Mouse (Mus musculus) thymus, postnatal 14 days (tissue): ENCODE data around the gene Tceal3.
A peak's percentile ranks its signal among the peaks of the same experiment; 100 is the strongest.
"Not testable (repeated sequence)": the region's sequence is repeated elsewhere in the genome, so short reads cannot be mapped to it uniquely, and the experiment has no call there.

ENCODE experiments used
- DNase-seq: peaks from one replicate; pipeline ENCODE4 v3.0.0; 2021

The Tceal3 gene

GRCm38 (mm10) chrX:136707446-136708167, 117.0 kb downstream of the Tceal3 start, which contains the start of gene Tceal1:
Gene Tceal1 (plus strand): TSS chrX:136707982.
- no peak for DNase-seq

- peak; percentile 30 for DNase-seq
These were observed 117.6 kb downstream of the Tceal3 start for GRCm38 (mm10) chrX:136708168-136708681.

GRCm38 (mm10) chrX:136708782-136709181, 118.1 kb downstream of the Tceal3 start:
- DNase-seq, result no peak

DNA sequence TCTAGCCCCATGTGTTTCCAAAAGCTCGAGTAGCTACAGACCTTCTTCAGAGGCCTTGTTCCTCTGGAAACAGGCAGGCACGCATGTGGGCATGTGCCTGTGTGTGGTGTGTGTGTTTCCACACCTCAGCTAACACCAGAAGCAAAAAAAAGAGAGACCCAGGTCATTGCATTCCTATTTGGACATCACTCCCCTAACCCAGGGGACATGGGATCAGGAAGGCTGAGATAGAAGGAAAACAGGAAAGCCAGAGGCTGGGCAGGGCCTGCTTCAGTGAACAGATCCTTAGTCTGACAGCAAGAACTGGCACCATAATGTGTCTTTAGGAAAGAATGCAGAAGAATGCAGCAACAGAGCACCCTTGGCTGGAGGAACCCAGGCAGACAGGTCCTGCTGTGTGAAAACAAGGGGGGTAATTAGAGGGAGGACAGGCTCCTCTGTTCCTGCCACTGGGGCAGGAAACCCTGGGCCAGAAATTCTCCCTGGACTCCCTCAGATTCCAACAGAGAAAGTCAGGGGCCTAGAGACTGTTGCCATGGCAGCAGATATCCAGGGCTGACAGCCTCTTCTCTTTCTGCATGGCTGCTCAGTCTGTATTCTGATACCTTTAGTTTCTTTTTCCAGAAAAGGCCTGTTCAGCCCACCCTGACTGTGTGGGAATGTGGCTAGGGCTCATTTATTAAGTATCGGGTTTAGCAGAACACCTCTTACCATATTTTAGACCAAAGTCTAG, 124.3 kb downstream of the Tceal3 start:
- not testable (repeated sequence) for DNase-seq
